Mouse (Mus musculus) liver, embryonic 12.5 days (tissue): Measurements from ENCODE around the gene Foxk1. TPM values are rescaled to one million over a fixed set of nuclear protein-coding genes. Genes with fewer than 3 reads are reported as not detected.

Source experiments
- ATAC-seq: fragments of 200-750 bp; cut with Nextera tagmentation; 2 replicates; pipeline ENCODE4 v1.8.0; 2017; ENCODE audit warnings: moderate number of reproducible peaks, mild to moderate bottlenecking, moderate library complexity
- H3K27ac ChIP-seq: fragments of 300-500 bp; sonication (generic); 2 replicates; pipeline ENCODE4 v1.5.1; 2016; ENCODE audit warnings: mild to moderate bottlenecking
- H3K27me3 ChIP-seq: fragments of 300-500 bp; sonication (generic); replicated peaks from 2 replicates; pipeline ENCODE4 v1.6.1; 2016; ENCODE audit warnings: mild to moderate bottlenecking, moderate library complexity
- H3K36me3 ChIP-seq: fragments of 300-500 bp; sonication (generic); 2 replicates; pipeline ENCODE4 v1.6.1; 2016; ENCODE audit warnings: mild to moderate bottlenecking, moderate library complexity
- H3K4me1 ChIP-seq: fragments of 300-500 bp; sonication (generic); 2 replicates; pipeline ENCODE4 v1.6.1; 2016
- H3K4me2 ChIP-seq: fragments of 300-500 bp; sonication (generic); 2 replicates; pipeline ENCODE4 v1.6.1; 2016; ENCODE audit warnings: mild to moderate bottlenecking, moderate library complexity
- H3K4me3 ChIP-seq: fragments of 300-500 bp; sonication (generic); 2 replicates; pipeline ENCODE4 v1.5.1; 2016; ENCODE audit warnings: mild to moderate bottlenecking, moderate library complexity
- H3K9ac ChIP-seq: fragments of 300-500 bp; sonication (generic); 2 replicates; pipeline ENCODE4 v1.6.1; 2016; ENCODE audit warnings: mild to moderate bottlenecking, moderate library complexity
- H3K9me3 ChIP-seq: fragments of 300-500 bp; sonication (generic); replicated peaks from 2 replicates; pipeline ENCODE4 v1.6.1; 2016; ENCODE audit warnings: mild to moderate bottlenecking, moderate library complexity
- WGBS: fragments of 180-500 bp; shearing (Covaris S2); methylation state at CpG from one replicate; pipeline ENCODE4 v1.1.7; 2016; ENCODE audit not compliant: insufficient replicate concordance; 5-methylcytosine and 5-hydroxymethylcytosine counted together
- polyA plus RNA-seq: library from polyadenylated mRNA; unstranded; fragments of >200 nt; fragmentation: Nextera tagmentation; extraction: Ambion mirVana; gene quantifications from 2 replicates; pipeline ENCODE4 v1.2.1, GENCODE M21; 2016

Foxk1 gene
- polyA plus RNA-seq, 1 experiment from 2014 or later: 3.1 TPM

DNA sequence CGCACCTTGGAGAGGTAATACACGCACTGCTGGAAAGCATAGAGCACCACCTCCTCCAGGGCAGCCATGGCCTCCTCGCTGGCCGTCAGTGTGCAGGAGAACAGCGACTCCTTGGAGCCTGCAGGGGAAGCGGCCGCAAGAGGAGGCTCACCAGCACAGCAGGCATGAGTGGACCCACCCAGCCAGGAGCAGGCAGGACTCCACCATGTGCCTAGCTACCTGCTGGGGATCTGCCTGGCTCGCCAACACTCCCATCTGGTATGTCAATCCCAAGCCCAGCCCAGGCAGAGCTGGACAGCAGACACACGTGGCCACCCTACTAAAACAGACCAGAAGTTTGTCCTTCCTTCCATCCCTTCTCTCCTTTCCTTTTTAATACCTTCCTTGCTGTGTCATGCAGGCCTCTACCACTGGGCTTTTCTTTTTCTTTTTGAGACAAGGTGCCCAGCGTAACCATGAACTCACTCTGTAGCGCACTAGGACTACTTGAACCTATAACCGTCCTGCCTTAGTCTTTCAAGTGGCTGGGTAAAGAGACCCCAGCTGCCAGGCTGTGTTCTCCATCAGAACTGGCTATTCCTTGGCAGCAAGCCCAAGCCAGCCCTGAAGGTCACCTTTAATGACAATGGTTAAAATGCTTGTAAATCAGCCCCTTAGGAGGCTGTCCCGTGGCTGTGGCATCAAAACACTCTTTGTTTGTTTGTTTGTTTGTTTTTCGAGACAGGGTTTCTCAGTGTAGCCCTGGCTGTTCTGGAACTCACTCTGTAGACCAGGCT is 94.2 kb downstream of the Foxk1 start:
- ATAC-seq: no peak
- H3K4me3 ChIP-seq: no peak overlapping the region
- H3K27me3 ChIP-seq: peaks cover 10% of the 10 kb centered on the region
- no peaks in the 10 kb centered on the region for H3K36me3 ChIP-seq
- H3K9me3 ChIP-seq: no peaks in the 10 kb centered on the region
- 54% methylated on average over 14 of the region's 14 CpGs for WGBS
- H3K4me1 ChIP-seq: no peaks in the 10 kb centered on the region
- no peak overlapping the region for H3K4me2 ChIP-seq
- H3K27ac ChIP-seq: no peak overlapping the region
- no peak overlapping the region for H3K9ac ChIP-seq

DNA sequence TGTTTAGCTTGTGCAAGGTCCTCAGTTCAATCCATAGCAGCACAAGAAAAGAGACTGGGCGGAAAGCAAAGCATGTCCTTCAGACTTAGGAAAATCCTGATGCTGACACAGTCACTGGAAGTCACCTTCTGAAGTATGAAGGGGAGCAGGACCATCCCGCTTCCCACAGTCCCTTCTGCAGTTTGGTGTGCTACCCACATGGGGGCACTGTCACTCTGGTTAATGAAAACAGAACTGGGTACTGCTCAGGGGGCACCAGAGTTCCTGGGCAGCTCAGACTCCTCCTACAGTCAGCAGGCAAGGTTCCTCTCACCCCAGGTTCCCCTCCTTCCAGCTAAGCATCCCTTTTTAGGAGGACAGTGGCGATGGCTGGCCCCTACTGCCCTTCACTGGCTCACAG is 97.7 kb downstream of the Foxk1 start:
- no peaks in the 10 kb centered on the region for H3K9me3 ChIP-seq
- WGBS: 29% methylated on average over 3 of the region's 3 CpGs
- H3K9ac ChIP-seq: no peak overlapping the region
- no peaks in the 10 kb centered on the region for H3K36me3 ChIP-seq
- H3K4me1 ChIP-seq: no peaks in the 10 kb centered on the region
- H3K4me3 ChIP-seq: no peak overlapping the region
- H3K4me2 ChIP-seq: no peak overlapping the region
- no peak overlapping the region for H3K27ac ChIP-seq
- no peak for ATAC-seq
- H3K27me3 ChIP-seq: peaks cover 13% of the 10 kb centered on the region

DNA sequence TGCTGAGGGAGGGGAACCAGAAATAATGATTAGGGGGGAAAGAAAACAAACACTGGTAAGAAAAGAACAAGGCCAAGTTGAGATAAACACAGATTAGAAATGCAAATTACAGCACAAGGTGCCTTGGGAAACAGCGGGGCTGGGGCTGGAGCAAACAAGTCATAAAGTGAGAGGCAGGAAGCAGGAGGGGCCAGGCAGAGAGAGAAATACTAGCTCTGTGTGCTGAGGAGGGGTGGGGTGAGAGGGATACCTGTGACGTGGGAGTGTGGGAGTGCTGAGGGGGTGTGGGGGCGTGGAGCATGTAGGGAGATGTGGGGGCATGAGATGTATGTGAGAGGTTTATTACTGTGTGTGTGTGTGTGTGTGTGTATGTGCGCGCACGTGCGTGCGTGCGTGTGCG is 99.6 kb downstream of the Foxk1 start:
- Histone ChIP-seq H3K4me1 (no peaks in the 10 kb centered on the region), H3K9me3 (no peaks in the 10 kb centered on the region), H3K27me3 (0 out of 2 replicates have a peak, but pooled peaks cover 3% of the 10 kb centered on the region), H3K27ac (no peak overlapping the region), H3K4me2 (no peak overlapping the region), H3K9ac (no peak overlapping the region), H3K4me3 (no peak overlapping the region), H3K36me3 (no peaks in the 10 kb centered on the region)
- 67% methylated on average over 10 of the region's 10 CpGs for WGBS
- ATAC-seq: no peak

DNA sequence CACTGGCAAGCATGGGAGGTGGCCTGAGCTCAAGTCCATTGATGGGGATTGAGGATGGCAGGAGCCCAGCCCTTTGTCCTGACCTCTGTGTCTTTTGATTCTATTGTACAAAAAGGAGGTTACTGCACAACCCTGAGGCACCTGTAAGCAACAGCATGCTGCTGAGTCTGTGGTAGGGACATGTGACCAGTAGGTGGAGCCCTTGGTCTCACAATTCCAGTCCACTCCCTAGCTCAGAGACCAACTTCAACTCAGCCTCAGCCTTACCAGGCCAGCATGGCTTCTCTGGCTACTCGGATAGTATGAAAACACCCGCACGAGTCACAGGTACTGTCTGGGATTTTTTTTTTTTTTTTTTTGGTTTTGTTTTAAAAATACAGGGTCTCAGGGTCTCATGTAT is 101.1 kb downstream of the Foxk1 start:
- Histone ChIP-seq H3K9ac (no peak overlapping the region), H3K4me3 (no peak overlapping the region), H3K36me3 (no peaks in the 10 kb centered on the region), H3K4me2 (no peak overlapping the region), H3K27ac (no peak overlapping the region), H3K9me3 (no peaks in the 10 kb centered on the region), H3K4me1 (no peaks in the 10 kb centered on the region), H3K27me3 (0 out of 2 replicates have a peak, but pooled peaks cover 8% of the 10 kb centered on the region)
- ATAC-seq: peak; percentile 72
- WGBS: 11% methylated on average over 3 of the region's 3 CpGs

DNA sequence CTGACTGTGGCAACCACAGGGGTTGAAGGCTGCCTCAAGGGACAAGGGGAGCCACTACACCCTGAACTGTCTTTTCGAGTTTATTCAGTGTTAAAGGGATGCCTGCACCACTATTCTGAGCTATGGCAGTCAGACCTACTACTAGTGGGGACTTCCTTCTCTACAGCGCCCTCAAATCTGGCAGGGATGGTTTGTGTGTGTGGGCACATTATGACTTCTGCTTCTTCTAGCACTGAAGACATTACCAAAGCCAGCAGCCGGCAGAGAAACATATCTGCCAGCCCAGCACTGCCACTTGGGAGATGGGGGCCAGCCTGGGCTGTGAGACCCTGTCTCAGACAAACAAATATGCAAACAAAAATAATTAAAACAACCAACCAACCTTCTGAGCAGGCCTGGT is 102.9 kb downstream of the Foxk1 start:
- H3K9me3 ChIP-seq: no peaks in the 10 kb centered on the region
- H3K36me3 ChIP-seq: no peaks in the 10 kb centered on the region
- H3K9ac ChIP-seq: no peak overlapping the region
- no peaks in the 10 kb centered on the region for H3K4me1 ChIP-seq
- H3K27ac ChIP-seq: no peak overlapping the region
- H3K4me3 ChIP-seq: no peak overlapping the region
- no peak for ATAC-seq
- H3K27me3 ChIP-seq: peaks cover 19% of the 10 kb centered on the region
- 59% methylated on average over 3 of the region's 3 CpGs for WGBS
- no peak overlapping the region for H3K4me2 ChIP-seq

DNA sequence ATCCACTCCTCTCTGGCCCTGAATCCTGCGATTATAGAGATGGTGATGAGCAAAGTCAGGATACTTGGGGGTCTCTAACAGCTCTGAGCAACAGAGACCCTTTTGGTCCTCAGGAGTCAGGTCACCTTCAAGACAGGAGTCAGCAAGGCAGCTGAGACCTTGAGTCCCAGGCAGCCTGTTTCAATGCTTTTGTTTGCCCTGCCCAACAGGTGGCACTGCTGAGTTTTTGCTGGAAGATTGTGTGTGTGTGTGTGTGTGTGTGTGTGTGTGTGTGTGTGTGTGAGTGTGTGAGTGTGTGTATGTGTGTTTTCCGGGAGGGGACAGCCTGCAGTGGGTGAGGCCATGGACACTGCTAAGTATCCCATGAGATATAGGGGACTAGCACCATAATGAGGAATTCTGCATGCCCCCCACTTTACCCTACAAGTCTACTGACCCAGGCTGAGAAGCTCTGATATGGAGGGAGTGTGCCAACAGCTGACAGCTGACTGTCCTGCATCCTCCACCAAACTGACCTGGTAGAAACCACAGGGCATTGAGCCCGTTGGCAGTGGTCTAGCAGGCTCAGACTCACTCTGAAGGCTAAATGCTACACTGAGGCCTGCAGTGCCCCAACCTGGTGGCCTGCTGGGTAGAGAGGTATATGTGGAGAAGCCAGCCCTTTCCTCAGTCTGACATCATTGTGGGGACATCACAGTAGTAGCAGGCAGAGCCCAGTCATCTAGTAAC is 104.6 kb downstream of the Foxk1 start:
- WGBS: 60% methylated on average over 3 of the region's 3 CpGs
- Histone ChIP-seq H3K4me2 (no peak overlapping the region), H3K27me3 (peaks cover 31% of the 10 kb centered on the region), H3K36me3 (no peaks in the 10 kb centered on the region), H3K4me3 (no peak overlapping the region), H3K4me1 (no peaks in the 10 kb centered on the region), H3K9me3 (no peaks in the 10 kb centered on the region), H3K9ac (no peak overlapping the region), H3K27ac (no peak overlapping the region)
- ATAC-seq: no peak

DNA sequence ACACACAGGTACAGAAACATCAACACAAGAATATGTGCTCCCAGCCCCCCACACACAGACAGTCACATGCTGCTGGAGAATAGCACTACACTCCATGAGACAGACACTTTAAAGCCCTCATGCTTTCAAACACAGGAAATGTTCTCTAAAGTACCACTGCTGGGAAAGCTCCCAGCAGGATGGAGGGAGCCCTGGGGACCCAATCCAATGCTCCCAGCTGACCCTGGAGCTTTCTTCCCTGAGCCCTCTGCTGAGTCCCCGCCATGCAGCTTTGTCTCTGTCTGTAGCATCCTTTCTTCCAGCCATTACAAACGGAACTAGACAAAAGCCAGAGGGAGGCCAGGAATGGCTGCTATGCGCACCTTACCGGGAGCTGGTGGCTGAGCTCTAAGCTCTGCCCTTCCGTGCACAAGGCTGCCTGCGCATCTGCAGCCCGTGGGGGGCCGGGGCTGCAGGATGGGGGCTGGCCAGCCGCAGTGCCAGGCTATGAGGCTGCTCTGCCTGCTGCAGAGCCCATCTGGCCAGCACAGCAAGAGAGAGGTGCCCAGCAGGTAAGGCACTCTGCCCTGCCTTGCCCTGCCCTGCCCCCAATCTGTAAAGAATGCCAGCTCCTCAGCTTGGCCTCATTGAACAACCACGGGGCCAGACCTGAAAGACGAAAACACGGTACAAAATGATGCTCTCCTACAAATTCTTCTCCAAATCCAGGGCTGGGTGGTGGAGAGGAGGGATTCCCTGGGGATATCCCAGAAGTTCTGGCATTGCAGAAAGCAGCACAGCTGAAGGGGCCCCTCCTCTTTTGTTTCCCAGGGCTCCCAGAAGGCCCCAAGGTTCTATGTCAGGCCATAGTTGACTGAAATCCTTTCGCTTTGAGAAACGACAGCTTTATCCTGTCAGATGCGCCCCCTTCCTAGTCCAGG is 108.1 kb downstream of the Foxk1 start:
- H3K27me3 ChIP-seq: peaks cover 31% of the 10 kb centered on the region
- no peaks in the 10 kb centered on the region for H3K4me1 ChIP-seq
- ATAC-seq: no peak
- H3K9me3 ChIP-seq: no peaks in the 10 kb centered on the region
- WGBS: 43% methylated on average over 15 of the region's 15 CpGs
- H3K9ac ChIP-seq: no peak overlapping the region
- no peak overlapping the region for H3K4me2 ChIP-seq
- no peak overlapping the region for H3K27ac ChIP-seq
- H3K36me3 ChIP-seq: no peaks in the 10 kb centered on the region
- no peak overlapping the region for H3K4me3 ChIP-seq

DNA sequence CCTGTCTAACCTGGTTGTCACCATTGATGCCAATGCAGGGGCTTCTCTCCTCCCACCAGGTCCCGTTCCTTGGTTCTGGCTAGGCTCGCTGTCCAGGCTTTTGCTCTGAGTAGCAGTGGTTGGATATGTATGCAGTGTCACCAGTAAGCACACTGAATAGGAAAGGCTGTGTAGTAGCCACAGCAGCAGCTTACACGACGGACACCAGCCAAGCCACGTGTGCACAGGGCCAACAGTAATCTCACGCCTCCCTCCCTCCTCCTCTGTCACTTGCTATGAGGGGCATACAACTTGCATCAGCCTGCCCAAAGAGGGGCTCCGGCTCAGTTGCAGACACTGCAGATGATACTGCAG is 108.7 kb downstream of the Foxk1 start:
- Histone ChIP-seq H3K4me1 (no peaks in the 10 kb centered on the region), H3K4me3 (no peak overlapping the region), H3K27ac (no peak overlapping the region), H3K9me3 (no peaks in the 10 kb centered on the region), H3K36me3 (no peaks in the 10 kb centered on the region), H3K9ac (no peak overlapping the region), H3K27me3 (peaks cover 31% of the 10 kb centered on the region), H3K4me2 (no peak overlapping the region)
- 70% methylated on average over 7 of the region's 7 CpGs for WGBS
- no peak for ATAC-seq

Other genes starting within 250 kb of the Foxk1 start
- 6.8 and 7.4 TPM in 2 replicates for gene Ap5z1, start 62.4 kb downstream of the Foxk1 start, polyA plus RNA-seq
- 0.05 TPM in 1 of 2 replicates, not detected in the other for gene Papolb, start 128.6 kb downstream of the Foxk1 start, polyA plus RNA-seq
- gene Radil, start 149.6 kb downstream of the Foxk1 start, polyA plus RNA-seq: 0.43 and 0.54 TPM in 2 replicates
- 15.3 and 17.3 TPM in 2 replicates for gene Mmd2, start 207.3 kb downstream of the Foxk1 start, polyA plus RNA-seq
- gene Wipi2, start 226.2 kb downstream of the Foxk1 start, polyA plus RNA-seq: 46.7 and 50.1 TPM in 2 replicates